ENCODE assay signal across 29 mouse cellular contexts in the genomic region with DNA sequence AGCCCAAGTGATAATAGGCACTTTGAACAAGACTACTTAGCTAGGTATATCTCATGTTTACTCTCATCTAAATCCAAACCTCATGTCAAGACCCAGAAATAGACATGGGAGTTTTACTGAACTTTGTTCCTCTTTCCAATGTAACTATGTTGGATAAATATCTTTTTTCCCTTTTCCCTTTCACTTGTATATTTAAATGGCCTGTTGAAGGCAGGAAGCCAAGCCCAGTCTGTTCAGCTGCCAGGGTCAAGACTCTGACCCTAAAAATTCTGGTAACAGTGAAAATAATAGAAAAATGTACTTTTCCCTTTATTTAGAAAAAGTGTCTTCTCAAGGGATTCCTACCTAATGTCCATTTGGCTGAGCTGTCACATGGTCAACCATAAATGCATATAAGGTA. TPM values are rescaled to one million over a fixed set of nuclear protein-coding genes. Genes with fewer than 3 reads are reported as not detected.
DNase-seq lines count a peak whose midpoint lies in the region; ATAC-seq and TF ChIP-seq lines count a peak whose summit lies in the region.
"Had no signal": no experiment of that assay in that cellular context is flagged by ENCODE, and none has a peak within 500 bp of the region (broad histone marks: within the 10 kb centered on the region; RNA-seq: fewer than 3 reads in every experiment).

No protein-coding gene starts in this region.

- H3K4me3 ChIP-seq in lung, embryonic 14.5 days (ENCODE audit: low read depth, low read length) = no peak overlapping the region
- no peak overlapping the region for H3K4me3 ChIP-seq in lung, postnatal 0 days (ENCODE audit: low read depth, low read length)
- H3K4me3 ChIP-seq: embryonic facial prominence, embryonic 13.5 days; embryonic facial prominence, embryonic 15.5 days; erythroblast, embryonic 14.5 days; forebrain, embryonic 10.5 days; forebrain, embryonic 13.5 days; forebrain, embryonic 15.5 days had no signal

- H3K36me3 ChIP-seq in lung, embryonic 14.5 days (ENCODE audit: insufficient read depth) = no peaks in the 10 kb centered on the region
- H3K36me3 ChIP-seq in lung, postnatal 0 days (ENCODE audit: insufficient read depth, low read length) = no peaks in the 10 kb centered on the region
- H3K36me3 ChIP-seq: embryonic facial prominence, embryonic 13.5 days; embryonic facial prominence, embryonic 15.5 days; forebrain, embryonic 10.5 days; forebrain, embryonic 15.5 days; G1E had no signal

- H3K27me3 ChIP-seq in lung, embryonic 14.5 days (ENCODE audit: insufficient read depth, low read length) = no peaks in the 10 kb centered on the region
- H3K27me3 ChIP-seq in lung, postnatal 0 days (replicated peaks; ENCODE audit: insufficient read depth, low read length) = no peaks in the 10 kb centered on the region
- H3K27me3 ChIP-seq: CH12.LX; embryonic facial prominence, embryonic 13.5 days; embryonic facial prominence, embryonic 15.5 days; forebrain, embryonic 13.5 days; forebrain, embryonic 15.5 days had no signal

- H3K4me2 ChIP-seq in lung, embryonic 14.5 days = no peak overlapping the region
- H3K4me2 ChIP-seq in lung, postnatal 0 days (replicated peaks; ENCODE audit: low read depth, low read length) = no peak overlapping the region
- H3K4me2 ChIP-seq: embryonic facial prominence, embryonic 13.5 days; embryonic facial prominence, embryonic 15.5 days; forebrain, embryonic 13.5 days; forebrain, embryonic 15.5 days had no signal

- H3K9me3 ChIP-seq in lung, embryonic 14.5 days (ENCODE audit: low read depth, low read length) = no peaks in the 10 kb centered on the region
- H3K9me3 ChIP-seq in lung, postnatal 0 days (ENCODE audit: low read length) = no peaks in the 10 kb centered on the region
- H3K9me3 ChIP-seq: embryonic facial prominence, embryonic 13.5 days; embryonic facial prominence, embryonic 15.5 days; forebrain, embryonic 10.5 days; forebrain, embryonic 13.5 days; forebrain, embryonic 15.5 days; G1E had no signal

- H3K27ac ChIP-seq in lung, embryonic 14.5 days (ENCODE audit: low read depth) = no peak overlapping the region
- no peak overlapping the region for H3K27ac ChIP-seq in lung, postnatal 0 days (ENCODE audit: low read length)
- H3K27ac ChIP-seq: embryonic facial prominence, embryonic 13.5 days; embryonic facial prominence, embryonic 15.5 days; forebrain, embryonic 10.5 days; forebrain, embryonic 13.5 days; forebrain, embryonic 15.5 days had no signal

- DNase-seq in lung, embryonic 14.5 days = peak; percentile 63
- no peak for DNase-seq in lung, postnatal 0 days (ENCODE audit: low spot score)
- peak; percentile 10 for DNase-seq in lung, postnatal 10 days
- no peak for DNase-seq in lung, postnatal 25 days (ENCODE audit: low spot score)
- DNase-seq in lung, postnatal 36 days = peak; percentile 3
- DNase-seq in lung, adult 18-20 months = no peak
- DNase-seq: adrenal gland, adult 2 months; adrenal gland, postnatal 10 days; adrenal gland, postnatal 25 days; B cell, adult 2 months; cerebellum, adult 11 months; cerebellum, adult 18-20 months; cerebellum, adult 8-10 months; cerebellum, adult 9-11 months; cerebellum, postnatal 14 days; cerebellum, postnatal 36 days; embryo, embryonic 11 days; forebrain, postnatal 0 days had no signal

- H3K4me1 ChIP-seq in lung, embryonic 14.5 days (ENCODE audit: insufficient read depth) = peaks cover 2% of the 10 kb centered on the region; the same call in 1 of the 2 replicates
- no peaks in the 10 kb centered on the region for H3K4me1 ChIP-seq in lung, postnatal 0 days (ENCODE audit: insufficient read depth, low read depth, low read length)
- H3K4me1 ChIP-seq: embryonic facial prominence, embryonic 13.5 days; embryonic facial prominence, embryonic 15.5 days; forebrain, embryonic 10.5 days; forebrain, embryonic 13.5 days; forebrain, embryonic 15.5 days had no signal

- no peak for TF ChIP-seq CTCF in lung, embryonic 14.5 days (IDR thresholded peaks at IDR 0.05; ENCODE audit: low read depth)
- TF ChIP-seq CTCF in lung, postnatal 0 days (IDR thresholded peaks at IDR 0.05) = no peak

- no peak overlapping the region for H3K9ac ChIP-seq in lung, embryonic 14.5 days
- H3K9ac ChIP-seq in lung, postnatal 0 days (replicated peaks; ENCODE audit: low read depth) = no peak overlapping the region
- H3K9ac ChIP-seq: embryonic facial prominence, embryonic 13.5 days; embryonic facial prominence, embryonic 15.5 days; forebrain, embryonic 13.5 days; forebrain, embryonic 15.5 days; forebrain, postnatal 0 days had no signal

- ATAC-seq in lung, embryonic 14.5 days (ENCODE audit: insufficient read depth) = peak; percentile 62
- no peak for ATAC-seq in lung, postnatal 0 days
- ATAC-seq: activated CD4-positive, CD25-positive, alpha-beta regulatory T cell, adult 4 months; CD4-positive, CD25-positive, alpha-beta regulatory T cell, adult 4 months; forebrain, embryonic 13.5 days; forebrain, embryonic 15.5 days; forebrain, postnatal 0 days; Patski had no signal

- TF ChIP-seq EP300 in lung, postnatal 0 days (IDR thresholded peaks at IDR 0.05) = no peak

RNA-seq across cellular contexts. Expression of a gene that starts 18.0 kb away (rescaled TPM):
- 2.0 and 3.1 TPM in 2 replicates for polyA plus RNA-seq in lung, embryonic 14.5 days (2014; fragmentation: Nextera tagmentation; extraction: Ambion mirVana)
- polyA plus RNA-seq in lung, postnatal 0 days (2015; fragmentation: Nextera tagmentation; extraction: Ambion mirVana) = 1.5 and 1.6 TPM in 2 replicates
- polyA plus RNA-seq: adrenal gland, adult 2 months; erythroblast, embryonic 14.5 days; G1E had no signal

Comparison
In these comparisons a context has a peak if more than half of its experiments do, and no peak if none do; other contexts are left out.
1. DNase-seq: peak in lung, embryonic 14.5 days (single experiment), lung, postnatal 10 days (single experiment) and lung, postnatal 36 days (single experiment); none in lung, postnatal 0 days (single experiment), lung, postnatal 25 days (single experiment) and lung, adult 18-20 months (0 of 2).